Mouse (Mus musculus) frontal cortex, postnatal 25 days (tissue): ENCODE data around the gene Rnf157.
"Not testable (repeated sequence)": the region's sequence is repeated elsewhere in the genome, so short reads cannot be mapped to it uniquely, and the experiment has no call there.

Experiments used
- DNase-seq, 2 experiments: peaks; one replicate each; pipeline ENCODE4 v3.0.0; 2022; ENCODE audit warnings: low spot score in 2 of 2

Rnf157 gene

GRCm38 (mm10) chr11:116418194-116418840 is 5.5 kb upstream of the Rnf157 start:
- DNase-seq: no peak

DNA sequence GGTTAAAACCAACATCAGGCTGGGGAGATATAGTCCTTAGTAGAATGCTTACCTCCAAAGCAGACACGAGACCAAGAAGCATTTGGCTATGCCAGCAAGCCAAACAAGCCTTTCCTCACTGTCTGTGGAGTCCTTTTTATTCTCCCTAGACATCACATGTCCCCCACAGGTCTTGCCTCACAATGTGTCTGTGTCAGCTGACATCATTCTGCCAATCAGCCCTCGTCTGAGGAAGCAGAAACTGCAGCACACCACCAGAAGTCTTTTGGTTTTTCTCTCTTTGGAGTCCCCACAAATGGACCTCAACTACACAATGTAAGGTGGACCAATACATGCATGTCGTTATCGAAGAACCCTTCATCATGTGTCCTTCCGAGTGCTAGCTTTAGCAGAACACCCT is 4.2 kb upstream of the Rnf157 start:
- no peak for DNase-seq

DNA sequence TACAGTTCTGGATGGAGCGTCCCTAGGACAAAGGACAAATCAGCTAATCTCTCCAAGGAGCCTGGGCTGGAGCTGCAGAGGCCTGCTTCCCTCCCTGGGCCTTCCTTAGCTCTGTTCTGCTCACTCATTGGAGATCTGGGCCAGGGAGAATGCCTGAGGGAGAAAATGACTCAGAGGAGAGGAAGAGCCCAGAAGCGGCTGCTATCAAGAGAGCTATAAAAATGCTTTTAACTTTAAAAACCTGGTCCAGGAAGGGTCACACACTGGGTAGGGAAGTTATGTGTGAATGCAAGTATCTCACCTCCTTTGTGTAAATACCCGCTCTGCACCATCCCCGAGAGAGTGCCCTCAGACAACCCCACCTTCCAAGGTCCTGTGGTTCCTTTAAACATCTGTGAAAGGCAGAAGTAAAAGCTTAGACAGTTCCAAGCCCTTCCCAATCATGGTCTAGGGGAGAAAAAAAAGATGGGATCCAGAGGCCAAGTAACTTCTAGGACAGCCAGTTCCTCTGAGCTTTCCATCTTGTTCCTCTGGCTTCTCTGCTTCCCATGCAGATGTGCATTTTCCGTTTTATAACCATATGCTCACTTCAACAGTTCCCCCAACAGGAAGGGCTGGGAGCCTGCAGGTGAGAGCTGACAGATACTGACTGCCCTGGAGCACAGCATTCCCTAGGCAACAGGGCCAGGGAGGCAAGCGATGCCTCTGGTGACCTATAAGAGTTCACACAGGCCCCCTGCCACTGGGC is 3.5 kb upstream of the Rnf157 start:
- DNase-seq: no peak

GRCm38 (mm10) chr11:116413631-116414022 is 795 bp upstream of the Rnf157 start:
- DNase-seq: no peak

- DNase-seq: no peak
These were observed 604 bp downstream of the Rnf157 start for GRCm38 (mm10) chr11:116412028-116412827.

GRCm38 (mm10) chr11:116411582-116411981 is 1.2 kb downstream of the Rnf157 start:
- no peak for DNase-seq

- not testable (repeated sequence) for DNase-seq
These were observed 2.4 kb downstream of the Rnf157 start for GRCm38 (mm10) chr11:116410415-116410814.

GRCm38 (mm10) chr11:116409008-116409407 is 3.8 kb downstream of the Rnf157 start:
- no peak for DNase-seq

DNA sequence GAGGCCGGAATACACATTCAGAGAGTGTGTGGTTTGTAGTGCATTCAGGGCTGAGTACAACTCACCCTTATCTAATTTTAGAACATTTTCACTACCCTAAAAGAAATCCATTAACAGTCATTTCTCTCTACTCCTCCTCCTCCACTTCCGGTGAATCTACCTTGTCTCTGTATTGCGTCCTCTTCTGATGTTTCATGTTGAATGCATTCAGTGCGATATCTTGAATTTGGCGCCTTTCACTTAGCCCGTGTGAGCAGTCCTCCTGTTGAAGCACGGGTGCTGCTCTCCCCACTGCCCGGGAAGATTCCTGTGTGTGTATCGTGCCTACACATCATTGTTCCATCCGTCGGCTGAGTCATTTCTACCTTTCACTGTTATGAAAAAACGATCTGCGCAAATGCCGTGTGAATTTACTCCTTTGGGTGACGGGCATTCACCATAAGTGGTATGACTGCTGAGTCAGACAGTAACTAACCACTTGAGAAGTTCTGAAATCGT is 6.6 kb downstream of the Rnf157 start:
- no peak for DNase-seq

DNA sequence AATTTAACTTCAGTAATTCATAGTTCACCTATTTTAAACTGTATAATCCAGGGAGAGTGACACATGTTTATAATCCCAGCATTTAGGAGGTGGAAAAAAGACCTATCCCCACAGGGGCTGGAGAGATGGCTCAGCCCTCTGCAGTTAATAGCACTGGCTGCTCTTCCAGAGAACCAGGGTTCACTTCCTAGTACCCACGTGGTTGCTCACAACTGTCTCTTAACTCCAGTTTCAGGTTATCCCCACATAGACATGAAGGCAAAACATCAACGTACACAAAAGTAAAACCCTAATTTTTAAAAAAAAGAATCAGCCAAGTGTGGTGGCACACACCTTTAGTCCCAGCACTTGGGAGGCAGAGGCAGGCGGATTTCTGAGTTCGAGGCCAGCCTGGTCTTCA is 7.2 kb downstream of the Rnf157 start:
- no peak for DNase-seq

DNA sequence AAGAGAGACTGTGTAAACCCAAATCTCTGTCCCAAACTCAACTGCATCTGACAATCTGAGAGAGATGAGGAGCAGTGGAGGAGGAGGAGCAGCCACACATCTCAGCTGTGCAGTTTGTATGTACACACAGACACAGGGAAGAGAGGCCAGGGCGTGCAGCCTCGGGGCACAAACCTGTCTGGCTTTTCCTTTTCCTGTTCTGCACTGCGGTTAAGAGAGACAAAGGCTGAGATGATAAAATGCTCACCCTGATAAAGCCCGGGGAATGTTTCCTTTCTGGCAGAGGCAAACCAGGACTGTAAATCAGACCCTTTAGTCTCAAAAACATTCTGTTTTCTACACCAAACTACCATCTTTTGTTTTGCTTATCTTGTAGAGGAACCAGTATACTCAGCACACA is 12.3 kb downstream of the Rnf157 start:
- no peak for DNase-seq

GRCm38 (mm10) chr11:116398348-116398677 is 14.5 kb downstream of the Rnf157 start:
- no peak for DNase-seq

- DNase-seq: no peak
These were observed 15.1 kb downstream of the Rnf157 start for GRCm38 (mm10) chr11:116397517-116398347.

DNA sequence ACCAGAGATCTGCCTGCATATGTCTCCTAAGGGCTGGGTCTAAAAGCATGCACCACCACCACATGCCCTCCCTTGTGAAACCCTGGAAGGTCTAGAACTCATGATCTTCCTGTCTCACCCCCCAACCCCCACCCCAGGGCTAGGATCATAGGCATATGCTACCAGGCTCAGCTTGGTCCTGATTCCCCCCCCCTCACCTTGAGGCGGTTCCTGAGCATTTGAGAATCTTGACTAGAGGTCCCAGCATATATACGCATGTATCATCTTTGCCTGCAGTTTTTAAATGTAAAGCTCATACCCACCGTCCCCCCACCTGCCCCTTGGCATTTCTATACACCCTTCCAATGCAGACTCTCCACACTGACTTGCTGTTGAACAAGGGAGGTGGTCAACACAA is 15.9 kb downstream of the Rnf157 start:
- no peak for DNase-seq

- DNase-seq: no peak
These were observed 16.4 kb downstream of the Rnf157 start for GRCm38 (mm10) chr11:116396276-116396933.

DNA sequence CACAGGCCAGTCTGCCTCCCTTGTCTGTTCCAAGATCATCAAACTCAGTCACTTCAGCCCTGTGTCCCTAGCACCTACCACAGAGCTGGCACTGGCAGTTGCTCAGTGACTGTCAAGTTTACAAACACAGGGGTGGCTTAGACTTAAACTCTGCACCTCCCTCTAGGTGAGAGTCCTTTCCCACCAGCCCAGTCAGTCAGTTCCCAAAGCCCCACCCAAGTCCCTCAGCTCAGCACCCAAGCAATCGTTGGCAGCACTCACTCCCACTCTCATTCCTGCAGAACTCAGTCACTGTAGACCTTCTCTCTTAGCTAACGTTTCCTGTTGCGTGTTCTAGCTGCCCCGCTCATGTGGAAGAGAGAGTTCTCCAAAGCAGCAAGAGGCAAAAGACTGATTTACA is 18.1 kb downstream of the Rnf157 start:
- no peak for DNase-seq

DNA sequence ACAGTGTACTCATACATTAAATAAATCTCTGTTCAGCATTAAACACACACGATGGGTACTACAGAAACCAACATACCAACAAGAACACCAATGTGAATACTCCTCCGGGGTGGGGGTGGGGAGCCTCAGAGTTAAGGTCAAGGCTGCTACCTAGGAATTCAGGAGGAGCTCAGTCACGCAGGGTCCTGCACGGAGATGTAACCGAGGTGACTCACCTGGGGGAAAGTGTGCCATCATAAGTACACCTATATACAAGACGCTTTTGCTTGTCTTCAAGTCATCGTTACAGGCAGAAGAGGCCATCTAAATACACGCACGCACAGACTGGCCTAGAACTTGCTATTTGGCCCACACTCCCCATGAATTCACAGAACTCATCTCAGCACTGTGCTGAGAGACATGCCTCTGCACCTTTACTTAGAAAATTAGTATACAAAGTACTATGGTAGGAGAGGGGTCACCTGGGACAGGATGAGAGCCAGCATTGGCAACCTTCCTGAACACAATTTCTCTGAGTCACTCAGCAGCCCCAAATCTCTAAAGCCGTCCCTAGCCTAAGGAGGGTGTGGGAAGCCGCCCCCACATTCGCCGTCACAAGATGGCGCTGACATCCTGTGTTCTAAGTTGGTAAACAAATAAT is 23.9 kb downstream of the Rnf157 start:
- DNase-seq: no peak

DNA sequence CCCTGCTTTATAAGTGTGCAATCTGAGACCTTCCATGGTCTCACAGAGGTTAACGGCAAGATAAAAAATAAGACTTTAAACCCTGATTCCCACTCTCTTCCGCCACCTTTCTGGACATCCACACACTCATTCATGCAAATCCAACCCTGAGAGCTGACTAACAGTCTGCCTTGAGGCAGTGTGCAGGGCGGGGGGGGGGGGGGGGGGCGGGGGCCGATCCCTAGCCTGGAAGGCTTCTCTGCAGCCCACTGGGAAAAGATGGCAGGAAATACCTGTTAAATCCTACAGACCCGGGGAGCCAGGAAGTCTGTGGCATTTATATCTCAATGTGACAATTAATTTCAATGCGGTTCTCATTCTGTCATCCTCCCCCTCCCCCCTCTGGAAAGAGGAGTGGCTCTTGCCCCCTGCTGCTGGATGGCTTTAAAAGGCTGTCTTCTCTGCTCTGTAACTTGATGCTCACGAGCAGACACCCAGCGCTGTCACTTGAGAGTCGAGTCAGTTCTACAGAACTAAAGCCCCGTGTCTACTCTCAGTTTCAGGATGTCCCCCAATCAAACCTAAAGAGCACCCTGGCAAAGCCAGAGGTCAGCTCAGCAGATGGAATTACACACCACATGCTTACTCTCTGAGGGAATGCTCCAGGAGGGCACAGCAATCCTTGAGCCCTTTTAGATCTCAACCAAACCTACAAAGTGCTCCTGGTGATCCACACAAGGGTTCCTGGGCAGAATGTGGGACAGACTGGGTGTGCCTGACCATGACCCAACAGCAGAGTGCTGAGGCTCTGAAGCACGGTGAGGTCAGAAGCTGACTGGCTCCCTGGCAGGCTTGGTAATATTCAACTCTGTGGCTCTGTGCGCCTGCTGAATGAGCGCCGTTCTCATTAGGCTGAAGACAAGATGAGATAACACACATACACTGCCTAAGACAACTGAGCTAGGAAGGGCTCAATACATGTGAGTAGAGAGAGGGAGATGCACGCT is 25.5 kb downstream of the Rnf157 start:
- DNase-seq: no peak

DNA sequence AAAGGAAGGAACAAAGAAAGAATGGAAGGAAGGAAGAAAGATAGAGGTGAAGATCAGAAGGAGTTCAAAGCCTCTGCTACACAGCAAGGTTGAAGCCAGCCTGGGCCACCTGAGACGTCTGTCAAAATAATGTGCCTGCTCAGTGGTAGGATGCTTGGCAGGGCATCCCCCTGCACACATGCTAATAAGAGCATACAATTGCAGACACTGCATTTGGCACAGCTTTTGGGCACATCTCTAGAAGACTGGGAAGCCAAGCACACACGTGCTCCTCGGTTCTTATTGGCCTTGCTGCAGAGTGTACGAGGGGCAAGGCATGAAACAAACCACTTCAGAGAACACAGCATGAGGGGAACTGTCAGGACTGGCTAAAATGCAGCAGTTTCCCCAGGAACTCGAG is 26.8 kb downstream of the Rnf157 start:
- DNase-seq: no peak

- DNase-seq: no peak
These were observed 28.7 kb downstream of the Rnf157 start for GRCm38 (mm10) chr11:116384171-116384570.
